In the genomic region with DNA sequence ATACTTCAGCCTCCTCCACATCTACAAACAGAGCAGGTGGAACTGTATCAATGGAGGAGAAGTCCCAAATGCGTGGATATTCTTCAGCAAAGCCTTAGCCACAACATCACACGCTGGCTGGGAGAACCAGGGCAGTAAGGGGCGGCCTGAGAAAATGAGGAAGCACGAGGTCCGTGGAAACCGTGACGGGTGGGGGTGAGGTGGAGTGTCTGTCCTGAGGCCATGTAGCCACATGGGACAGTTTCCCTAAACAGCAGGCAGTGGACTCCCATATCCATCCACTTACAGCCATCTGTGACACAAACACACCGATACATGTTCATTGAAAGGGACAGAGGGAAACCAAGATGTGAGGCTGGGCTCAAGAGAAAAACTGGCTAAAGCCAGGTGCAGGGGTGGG, we compare ENCODE assay signal across 25 mouse cellular contexts. TPM values are rescaled to one million over a fixed set of nuclear protein-coding genes. Genes with fewer than 3 reads are reported as not detected.
DNase-seq lines count a peak whose midpoint lies in the region; ATAC-seq and TF ChIP-seq lines count a peak whose summit lies in the region.
"Had no signal": no experiment of that assay in that cellular context is flagged by ENCODE, and none has a peak within 500 bp of the region (broad histone marks: within the 10 kb centered on the region; RNA-seq: fewer than 3 reads in every experiment).

No protein-coding gene starts in this region.

- WGBS in heart, embryonic 10.5 days = 82% methylated on average over 8 of the region's 8 CpGs

- peak overlapping the region; percentile 28; the same call in 1 of the 2 replicates for H3K27ac ChIP-seq in layer of hippocampus, adult 2 months
- H3K27ac ChIP-seq in brown adipose tissue, adult 24 weeks (replicated peaks; ENCODE audit: low read depth, low read length) = 0 out of 2 replicates have a peak overlapping the region, but pooled peaks have one; percentile 5
- no peak overlapping the region for H3K27ac ChIP-seq in heart, embryonic 10.5 days
- H3K27ac ChIP-seq: embryonic facial prominence, embryonic 15.5 days; hindbrain, embryonic 12.5 days; limb, embryonic 12.5 days; liver, embryonic 14.5 days; stomach, postnatal 0 days had no signal

- H3K27me3 ChIP-seq in G1E (ENCODE audit: insufficient read depth, low read length) = no peaks in the 10 kb centered on the region
- H3K27me3 ChIP-seq in megakaryocyte, embryonic 14.5 days (replicated peaks) = peaks cover 7% of the 10 kb centered on the region
- H3K27me3 ChIP-seq in heart, embryonic 10.5 days (ENCODE audit: insufficient read depth, poor library complexity, severe bottlenecking) = no peaks in the 10 kb centered on the region
- H3K27me3 ChIP-seq: embryonic facial prominence, embryonic 15.5 days; hindbrain, embryonic 12.5 days; limb, embryonic 12.5 days; Patski had no signal

- peaks cover 64% of the 10 kb centered on the region for H3K4me1 ChIP-seq in G1E (ENCODE audit: insufficient read depth, low read depth, low read length)
- peaks cover 54% of the 10 kb centered on the region for H3K4me1 ChIP-seq in brown adipose tissue, adult 24 weeks (ENCODE audit: control insufficient read depth, insufficient read depth, insufficient read length, low read length)
- peaks cover 63% of the 10 kb centered on the region for H3K4me1 ChIP-seq in megakaryocyte, embryonic 14.5 days
- peaks cover 79% of the 10 kb centered on the region for H3K4me1 ChIP-seq in heart, embryonic 10.5 days

- H3K4me3 ChIP-seq in layer of hippocampus, adult 2 months = no peak overlapping the region
- peak overlapping the region; percentile 44; the same call in 1 of the 2 replicates for H3K4me3 ChIP-seq in G1E (ENCODE audit: low read depth, low read length)
- no peak overlapping the region for H3K4me3 ChIP-seq in brown adipose tissue, adult 24 weeks (ENCODE audit: insufficient read depth, low read depth, low read length)
- H3K4me3 ChIP-seq in megakaryocyte, embryonic 14.5 days (replicated peaks) = peak overlapping the region; percentile 46
- no peak overlapping the region for H3K4me3 ChIP-seq in heart, embryonic 10.5 days
- H3K4me3 ChIP-seq: embryonic facial prominence, embryonic 15.5 days; hindbrain, embryonic 12.5 days; limb, embryonic 12.5 days had no signal

- no peak for DNase-seq in layer of hippocampus, adult 2 months (ENCODE audit: low spot score in 2 of 2)
- DNase-seq in layer of hippocampus, postnatal 36 days = no peak
- peak; percentile 35 for DNase-seq in G1E (ENCODE audit: low spot score)
- DNase-seq in heart, embryonic 10.5 days (ENCODE audit: low spot score) = no peak
- DNase-seq in retina, embryonic 14.5 days (ENCODE audit: low spot score) = no peak
- DNase-seq: adrenal gland, postnatal 14 days; cerebellum, adult 11-12 months; cerebellum, postnatal 25 days; layer of hippocampus, adult 9-11 months; right cerebral cortex, postnatal 4 days had no signal

- peaks cover 94% of the 10 kb centered on the region for H3K36me3 ChIP-seq in G1E (replicated peaks)
- peaks cover 14% of the 10 kb centered on the region for H3K36me3 ChIP-seq in megakaryocyte, embryonic 14.5 days (replicated peaks; ENCODE audit: low read length)
- peaks cover 29% of the 10 kb centered on the region for H3K36me3 ChIP-seq in heart, embryonic 10.5 days

- TF ChIP-seq CTCF in layer of hippocampus, adult 2 months (conservative IDR thresholded peaks at IDR 0.05) = no peak
- TF ChIP-seq CTCF in G1E (IDR thresholded peaks at IDR 0.05; ENCODE audit: low read depth, low read length) = no peak

- peaks cover 1% of the 10 kb centered on the region; the same call in 1 of the 2 replicates for H3K9me3 ChIP-seq in G1E (replicated peaks)
- H3K9me3 ChIP-seq in megakaryocyte, embryonic 14.5 days = peaks cover 13% of the 10 kb centered on the region
- no peaks in the 10 kb centered on the region for H3K9me3 ChIP-seq in heart, embryonic 10.5 days
- H3K9me3 ChIP-seq: embryonic facial prominence, embryonic 15.5 days; hindbrain, embryonic 12.5 days had no signal

- peak; percentile 37 for ATAC-seq in G1E (ENCODE audit: extremely low read depth, insufficient number of reproducible peaks, low FRiP score, poor library complexity, severe bottlenecking)
- ATAC-seq: activated CD4-positive, CD25-positive, alpha-beta regulatory T cell, adult 4 months; inflammation-experienced regulatory T-cells, adult 6 months; midbrain, embryonic 16.5 days; Patski had no signal

RNA-seq across cellular contexts. Expression of a gene that starts 13.8 kb away (rescaled TPM):
- total RNA-seq in layer of hippocampus, adult 2 months (2021) = 10 to 100 TPM; 30.5 to 35.2 TPM
- total RNA-seq in layer of hippocampus, postnatal 36 days (2021) = 10 to 100 TPM; 34.5 to 38.0 TPM
- 11.6 and 38.6 TPM in 2 replicates for total RNA-seq in G1E (2014; fragmentation: Nextera tagmentation)
- 10.6 and 10.8 TPM in 2 replicates for total RNA-seq in G1E (2017)
- polyA plus RNA-seq in G1E (2012) = 20.2 and 22.8 TPM in 2 replicates
- polyA plus RNA-seq in brown adipose tissue, adult 24 weeks (2012; ENCODE audit: insufficient read depth, insufficient read length, missing spikeins) = 8.7 and 16.3 TPM in 2 replicates
- 2.9 and 9.4 TPM in 2 replicates for polyA plus RNA-seq in megakaryocyte, embryonic 14.5 days (2012; ENCODE audit: insufficient read depth, low replicate concordance)
- polyA plus RNA-seq in heart, embryonic 10.5 days (2016; fragmentation: Nextera tagmentation; extraction: Ambion mirVana) = 30.4 and 45.4 TPM in 2 replicates

RNA-seq across cellular contexts. Expression of a gene that starts 28.1 kb away (rescaled TPM):
- total RNA-seq in layer of hippocampus, adult 2 months (2021) = not detected
- total RNA-seq in layer of hippocampus, postnatal 36 days (2021) = not detected
- total RNA-seq in G1E (2014; fragmentation: Nextera tagmentation) = not detected in 2 replicates
- not detected in 2 replicates for total RNA-seq in G1E (2017)
- not detected in 2 replicates for polyA plus RNA-seq in G1E (2012)
- polyA plus RNA-seq in brown adipose tissue, adult 24 weeks (2012; ENCODE audit: insufficient read depth, insufficient read length, missing spikeins) = not detected in 2 replicates
- not detected in 2 replicates for polyA plus RNA-seq in megakaryocyte, embryonic 14.5 days (2012; ENCODE audit: insufficient read depth, low replicate concordance)
- polyA plus RNA-seq in heart, embryonic 10.5 days (2016; fragmentation: Nextera tagmentation; extraction: Ambion mirVana) = 0.15 and 0.34 TPM in 2 replicates
- total RNA-seq: gastrocnemius, adult 18-20 months; heart, adult 18-20 months; left cerebral cortex, postnatal 10 days; megakaryocyte-erythroid progenitor cell, adult 5-6 weeks had no signal
- polyA plus RNA-seq: inflammation-experienced regulatory T-cells, adult 6 months had no signal

RNA-seq across cellular contexts. Expression of a gene that starts 53.7 kb away (rescaled TPM):
- 10 to 100 TPM; 13.2 to 16.2 TPM for total RNA-seq in layer of hippocampus, adult 2 months (2021)
- total RNA-seq in layer of hippocampus, postnatal 36 days (2021) = 10 to 100 TPM; 15.0 to 17.3 TPM
- total RNA-seq in G1E (2014; fragmentation: Nextera tagmentation) (14.9 and 20.2 TPM in 2 replicates), G1E (2017) (14.0 and 16.1 TPM in 2 replicates)
- polyA plus RNA-seq in G1E (2012) = 6.5 and 7.0 TPM in 2 replicates
- polyA plus RNA-seq in brown adipose tissue, adult 24 weeks (2012; ENCODE audit: insufficient read depth, insufficient read length, missing spikeins) = 3.6 and 4.2 TPM in 2 replicates
- 5.2 TPM in 1 of 2 replicates, not detected in the other for polyA plus RNA-seq in megakaryocyte, embryonic 14.5 days (2012; ENCODE audit: insufficient read depth, low replicate concordance)
- polyA plus RNA-seq in heart, embryonic 10.5 days (2016; fragmentation: Nextera tagmentation; extraction: Ambion mirVana) = 21.8 and 26.3 TPM in 2 replicates

RNA-seq across cellular contexts. Expression of a gene that starts 54.0 kb away (rescaled TPM):
- 10 to 100 TPM; 26.4 to 29.1 TPM for total RNA-seq in layer of hippocampus, adult 2 months (2021)
- total RNA-seq in layer of hippocampus, postnatal 36 days (2021) = 10 to 100 TPM; 26.5 to 26.6 TPM
- total RNA-seq in G1E (2014; fragmentation: Nextera tagmentation) (43.8 and 44.1 TPM in 2 replicates), G1E (2017) (35.8 and 35.9 TPM in 2 replicates)
- polyA plus RNA-seq in G1E (2012) = 111 and 150 TPM in 2 replicates
- 17.2 and 20.3 TPM in 2 replicates for polyA plus RNA-seq in brown adipose tissue, adult 24 weeks (2012; ENCODE audit: insufficient read depth, insufficient read length, missing spikeins)
- 129 and 266 TPM in 2 replicates for polyA plus RNA-seq in megakaryocyte, embryonic 14.5 days (2012; ENCODE audit: insufficient read depth, low replicate concordance)
- polyA plus RNA-seq in heart, embryonic 10.5 days (2016; fragmentation: Nextera tagmentation; extraction: Ambion mirVana) = 56.2 and 60.7 TPM in 2 replicates

Comparison
In these comparisons a context has a peak if more than half of its experiments do, and no peak if none do; other contexts are left out.
1. H3K4me3 ChIP-seq: peak in G1E (single experiment) and megakaryocyte, embryonic 14.5 days (single experiment); none in layer of hippocampus, adult 2 months (single experiment), brown adipose tissue, adult 24 weeks (single experiment) and heart, embryonic 10.5 days (single experiment).